Mouse (Mus musculus): ENCODE results near the gene Hoxd4. TPM values are rescaled to one million over a fixed set of nuclear protein-coding genes. Genes with fewer than 3 reads are reported as not detected.

Gene Hoxd4
- polyA plus RNA-seq, 1 experiment from 2014 or later, result not detected

- H3K4me1 ChIP-seq (ENCODE audit: control insufficient read depth, low read depth, low read length), result peaks cover 3% of the 10 kb centered on the region
- peaks cover 94% of the 10 kb centered on the region for H3K27me3 ChIP-seq (ENCODE audit: control insufficient read depth, insufficient read depth, low read depth, low read length)
- no peaks in the 10 kb centered on the region for H3K36me3 ChIP-seq (ENCODE audit: control insufficient read depth, insufficient read depth)
- no peak for ATAC-seq (ENCODE audit: low read depth)
- no peak overlapping the region for H3K9ac ChIP-seq (ENCODE audit: low read depth, low read length)
- H3K27ac ChIP-seq (ENCODE audit: low read length), result no peak overlapping the region
- H3K9me3 ChIP-seq (replicated peaks; ENCODE audit: control insufficient read depth, low read length), result no peaks in the 10 kb centered on the region
- 7% methylated on average over 4 of the region's 4 CpGs for WGBS (ENCODE audit: insufficient replicate concordance)
- no peak overlapping the region for H3K4me2 ChIP-seq (ENCODE audit: low read depth, low read length)
- H3K4me3 ChIP-seq (ENCODE audit: low read depth, low read length), result no peak overlapping the region
Observed at GRCm38 (mm10) chr2:74685059-74685603, 26.6 kb upstream of the Hoxd4 start.

DNA sequence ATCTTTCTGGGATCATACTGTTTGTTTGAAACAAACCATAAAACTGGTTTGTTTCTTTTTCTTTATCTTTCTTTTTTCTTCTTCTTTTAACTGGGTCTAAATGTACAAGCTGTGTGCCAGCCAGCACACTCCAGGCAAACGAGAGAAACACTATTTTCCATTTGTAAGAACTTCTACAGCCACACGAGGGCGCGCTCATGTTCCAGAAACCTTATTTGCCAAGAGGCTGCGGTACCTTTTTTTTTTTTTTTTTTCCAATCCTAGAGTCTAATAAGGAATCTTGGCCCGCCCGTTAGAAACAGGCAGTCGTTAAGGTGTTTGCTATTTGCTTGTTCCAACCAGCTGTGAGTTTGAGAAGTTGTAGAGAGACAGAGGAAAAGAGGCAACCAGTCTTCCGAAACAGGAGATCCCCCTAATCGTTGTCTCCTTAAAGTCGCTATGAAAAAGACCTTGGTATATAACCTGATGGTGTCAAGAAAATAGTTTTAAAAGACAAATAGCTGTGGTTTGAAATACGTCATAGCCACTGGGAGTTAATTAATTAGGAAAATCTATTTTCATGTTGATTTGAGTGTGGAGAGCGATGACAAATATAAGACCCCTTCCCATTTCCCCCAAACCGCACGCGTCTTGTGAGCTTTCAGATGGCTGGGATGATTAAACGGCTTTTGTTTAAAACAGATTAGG lies 25.3 kb upstream of the Hoxd4 start:
- no peak overlapping the region for H3K4me2 ChIP-seq (ENCODE audit: low read depth, low read length)
- no peaks in the 10 kb centered on the region for H3K9me3 ChIP-seq (replicated peaks; ENCODE audit: control insufficient read depth, low read length)
- no peak overlapping the region for H3K27ac ChIP-seq (ENCODE audit: low read length)
- 5% methylated on average over 17 of the region's 17 CpGs for WGBS (ENCODE audit: insufficient replicate concordance)
- no peak overlapping the region for H3K9ac ChIP-seq (ENCODE audit: low read depth, low read length)
- peaks cover 91% of the 10 kb centered on the region for H3K27me3 ChIP-seq (ENCODE audit: control insufficient read depth, insufficient read depth, low read depth, low read length)
- H3K4me1 ChIP-seq (ENCODE audit: control insufficient read depth, low read depth, low read length), result peaks cover 3% of the 10 kb centered on the region
- no peak overlapping the region for H3K4me3 ChIP-seq (ENCODE audit: low read depth, low read length)
- H3K36me3 ChIP-seq (ENCODE audit: control insufficient read depth, insufficient read depth), result no peaks in the 10 kb centered on the region
- no peak for ATAC-seq (ENCODE audit: low read depth)

- Histone ChIP-seq H3K4me2 (ENCODE audit: low read depth, low read length) (no peak overlapping the region), H3K27ac (ENCODE audit: low read length) (no peak overlapping the region), H3K9ac (ENCODE audit: low read depth, low read length) (no peak overlapping the region), H3K4me3 (ENCODE audit: low read depth, low read length) (no peak overlapping the region), H3K4me1 (ENCODE audit: control insufficient read depth, low read depth, low read length) (peaks cover 3% of the 10 kb centered on the region), H3K27me3 (ENCODE audit: control insufficient read depth, insufficient read depth, low read depth, low read length) (peaks cover 91% of the 10 kb centered on the region), H3K36me3 (ENCODE audit: control insufficient read depth, insufficient read depth) (no peaks in the 10 kb centered on the region), H3K9me3 (replicated peaks; ENCODE audit: control insufficient read depth, low read length) (no peaks in the 10 kb centered on the region)
- WGBS (ENCODE audit: insufficient replicate concordance), result 1% methylated on average over 27 of the region's 27 CpGs
- no peak for ATAC-seq (ENCODE audit: low read depth)
Observed at GRCm38 (mm10) chr2:74686988-74687697, 24.6 kb upstream of the Hoxd4 start.

DNA sequence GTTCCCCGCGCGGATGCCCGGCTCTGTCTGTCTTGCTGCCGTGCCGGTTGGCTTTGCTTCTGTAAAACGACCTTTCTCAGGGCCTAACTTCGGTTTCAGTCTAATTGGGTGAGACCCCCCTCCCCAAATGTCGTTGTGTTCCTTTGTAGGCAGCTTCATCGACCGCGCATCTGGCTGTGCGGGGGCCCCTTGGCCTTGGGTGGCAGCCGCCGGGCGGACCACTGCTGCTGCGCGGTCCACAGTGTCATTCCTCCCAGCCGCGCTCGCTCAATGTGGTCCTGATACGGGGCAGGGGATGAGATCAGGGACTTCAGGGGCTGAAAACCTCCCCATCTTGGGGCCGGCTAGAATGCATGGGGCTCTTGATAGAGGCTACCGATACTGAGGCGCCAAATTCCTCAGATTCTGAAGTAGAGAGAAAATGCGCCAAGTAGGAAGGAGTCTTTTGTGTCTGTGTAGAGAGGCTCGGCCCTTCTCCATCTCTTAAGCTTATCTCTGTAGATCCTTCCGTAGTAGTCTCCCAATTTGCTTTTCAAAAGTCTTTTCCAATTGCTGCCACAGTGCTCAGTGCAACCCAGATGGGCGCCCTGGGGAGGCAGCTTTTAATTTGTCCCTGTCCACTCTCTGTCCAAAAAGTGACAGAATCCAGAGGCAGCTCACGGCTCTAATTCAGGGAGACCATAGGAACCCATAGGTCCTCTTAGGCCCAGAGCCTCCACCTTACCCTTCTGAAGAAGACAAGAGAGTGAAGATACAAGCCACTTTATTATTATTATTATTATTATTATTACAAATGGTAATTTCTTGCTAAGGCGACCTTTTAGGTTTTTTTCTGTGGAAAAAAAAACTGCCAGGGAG lies 23.8 kb upstream of the Hoxd4 start:
- under 1% methylated on average over 31 of the region's 31 CpGs for WGBS (ENCODE audit: insufficient replicate concordance)
- H3K9ac ChIP-seq (ENCODE audit: low read depth, low read length), result no peak overlapping the region

DNA sequence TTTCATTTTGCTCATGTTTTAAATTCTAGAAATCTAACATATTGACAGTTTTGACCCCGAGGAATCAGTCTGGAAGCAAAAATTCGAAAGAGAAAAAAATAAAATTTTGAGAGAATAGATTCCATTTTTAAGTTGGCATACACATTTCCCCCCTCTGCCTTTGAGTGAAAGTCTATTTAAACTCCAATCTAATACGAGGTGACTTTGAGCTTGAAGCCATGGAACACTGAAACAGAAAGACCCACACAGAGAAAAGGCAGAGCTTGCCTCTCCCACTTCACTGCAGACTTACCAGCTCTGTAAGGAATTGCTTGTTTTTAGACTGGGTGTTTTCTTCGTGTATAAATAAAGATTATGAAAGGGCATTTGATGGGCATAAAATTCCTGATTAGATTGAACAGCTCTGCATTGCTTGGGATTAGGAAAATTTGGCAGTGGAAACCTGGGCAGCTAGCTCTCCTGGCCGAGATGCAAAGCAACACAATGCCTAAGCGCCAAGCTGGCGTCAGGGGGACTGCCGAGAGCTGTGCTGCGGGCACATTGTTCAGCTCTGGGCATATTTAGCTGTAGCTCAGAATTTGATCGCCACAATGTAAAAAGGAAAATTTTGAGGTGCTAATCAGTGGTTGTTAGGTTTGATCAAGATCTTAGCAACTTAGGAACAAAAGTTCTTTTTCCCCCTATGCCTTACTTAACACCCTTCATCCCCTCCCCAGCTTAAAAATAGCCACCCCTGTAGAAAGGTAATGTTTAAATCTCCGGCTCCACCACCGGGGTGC lies 22.7 kb upstream of the Hoxd4 start:
- Histone ChIP-seq H3K4me2 (ENCODE audit: low read depth, low read length) (no peak overlapping the region), H3K36me3 (ENCODE audit: control insufficient read depth, insufficient read depth) (no peaks in the 10 kb centered on the region), H3K27ac (ENCODE audit: low read length) (no peak overlapping the region), H3K9me3 (replicated peaks; ENCODE audit: control insufficient read depth, low read length) (no peaks in the 10 kb centered on the region), H3K4me3 (ENCODE audit: low read depth, low read length) (no peak overlapping the region), H3K9ac (ENCODE audit: low read depth, low read length) (no peak overlapping the region), H3K27me3 (ENCODE audit: control insufficient read depth, insufficient read depth, low read depth, low read length) (peaks cover 91% of the 10 kb centered on the region), H3K4me1 (ENCODE audit: control insufficient read depth, low read depth, low read length) (no peaks in the 10 kb centered on the region)
- no peak for ATAC-seq (ENCODE audit: low read depth)
- 3% methylated on average over 12 of the region's 12 CpGs for WGBS (ENCODE audit: insufficient replicate concordance)

More for the DNA sequence above, 23.8 kb upstream of the Hoxd4 start:
- Histone ChIP-seq H3K4me3 (ENCODE audit: low read depth, low read length) (no peak overlapping the region), H3K9me3 (replicated peaks; ENCODE audit: control insufficient read depth, low read length) (no peaks in the 10 kb centered on the region), H3K27me3 (ENCODE audit: control insufficient read depth, insufficient read depth, low read depth, low read length) (peaks cover 91% of the 10 kb centered on the region), H3K36me3 (ENCODE audit: control insufficient read depth, insufficient read depth) (no peaks in the 10 kb centered on the region), H3K4me1 (ENCODE audit: control insufficient read depth, low read depth, low read length) (no peaks in the 10 kb centered on the region), H3K27ac (ENCODE audit: low read length) (no peak overlapping the region), H3K4me2 (ENCODE audit: low read depth, low read length) (no peak overlapping the region)
- no peak for ATAC-seq (ENCODE audit: low read depth)

GRCm38 (mm10) chr2:74689574-74690337 lies 22.0 kb upstream of the Hoxd4 start:
- Histone ChIP-seq H3K9ac (ENCODE audit: low read depth, low read length) (no peak overlapping the region), H3K27me3 (ENCODE audit: control insufficient read depth, insufficient read depth, low read depth, low read length) (peaks cover 91% of the 10 kb centered on the region), H3K27ac (ENCODE audit: low read length) (no peak overlapping the region), H3K4me1 (ENCODE audit: control insufficient read depth, low read depth, low read length) (no peaks in the 10 kb centered on the region), H3K4me2 (ENCODE audit: low read depth, low read length) (no peak overlapping the region), H3K9me3 (replicated peaks; ENCODE audit: control insufficient read depth, low read length) (no peaks in the 10 kb centered on the region), H3K36me3 (ENCODE audit: control insufficient read depth, insufficient read depth) (no peaks in the 10 kb centered on the region), H3K4me3 (ENCODE audit: low read depth, low read length) (no peak overlapping the region)
- 1% methylated on average over 24 of the region's 24 CpGs for WGBS (ENCODE audit: insufficient replicate concordance)
- no peak for ATAC-seq (ENCODE audit: low read depth)

DNA sequence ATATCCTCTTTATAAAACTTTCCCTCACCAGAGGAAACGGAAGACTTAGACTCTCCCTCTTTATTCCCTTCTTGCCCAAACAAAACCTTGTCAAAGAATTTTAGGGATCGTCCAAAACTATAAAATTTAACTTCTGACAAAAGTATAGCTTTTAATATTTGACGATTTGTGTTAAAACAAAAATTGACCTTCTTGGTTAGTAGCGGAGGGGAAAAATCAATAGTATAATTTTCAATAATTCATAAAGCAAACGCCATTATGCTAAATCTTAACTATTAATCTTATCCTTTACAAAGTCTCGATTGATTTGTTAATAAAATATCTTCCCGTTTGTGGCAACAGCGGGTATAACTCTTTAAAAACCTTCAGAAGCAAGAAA lies 21.4 kb upstream of the Hoxd4 start:
- ATAC-seq (ENCODE audit: low read depth), result no peak
- H3K9ac ChIP-seq (ENCODE audit: low read depth, low read length), result no peak overlapping the region
- no peaks in the 10 kb centered on the region for H3K9me3 ChIP-seq (replicated peaks; ENCODE audit: control insufficient read depth, low read length)
- no peaks in the 10 kb centered on the region for H3K36me3 ChIP-seq (ENCODE audit: control insufficient read depth, insufficient read depth)
- no peak overlapping the region for H3K4me3 ChIP-seq (ENCODE audit: low read depth, low read length)
- no peak overlapping the region for H3K27ac ChIP-seq (ENCODE audit: low read length)
- 6% methylated on average over 8 of the region's 8 CpGs for WGBS (ENCODE audit: insufficient replicate concordance)
- H3K4me2 ChIP-seq (ENCODE audit: low read depth, low read length), result no peak overlapping the region
- peaks cover 91% of the 10 kb centered on the region for H3K27me3 ChIP-seq (ENCODE audit: control insufficient read depth, insufficient read depth, low read depth, low read length)
- no peaks in the 10 kb centered on the region for H3K4me1 ChIP-seq (ENCODE audit: control insufficient read depth, low read depth, low read length)
